Mouse (Mus musculus) heart, adult 2 months (tissue): Measurements from ENCODE around the gene Col24a1.
A peak's percentile ranks its signal among the peaks of the same experiment; 100 is the strongest.

Experiments
- CTCF ChIP-seq: fragments of 200-600 bp; IDR thresholded peaks from 2 replicates; pipeline ENCODE4 v1.8.1; 2022; ENCODE audit warnings: antibody characterized with exemption, mild to moderate bottlenecking, moderate library complexity
- EP300 ChIP-seq: fragments of 200-500 bp; IDR thresholded peaks from 2 replicates; pipeline ENCODE4 v1.6.1; 2011; ENCODE audit warnings: low read depth, low read length, control low read depth; ENCODE audit not compliant: insufficient read depth
- POLR2A ChIP-seq: fragments of 200-500 bp; IDR thresholded peaks from 2 replicates; pipeline ENCODE4 v1.6.1; 2011; ENCODE audit warnings: mild to moderate bottlenecking, low read depth, low read length, control low read depth; ENCODE audit not compliant: insufficient read depth

DNA sequence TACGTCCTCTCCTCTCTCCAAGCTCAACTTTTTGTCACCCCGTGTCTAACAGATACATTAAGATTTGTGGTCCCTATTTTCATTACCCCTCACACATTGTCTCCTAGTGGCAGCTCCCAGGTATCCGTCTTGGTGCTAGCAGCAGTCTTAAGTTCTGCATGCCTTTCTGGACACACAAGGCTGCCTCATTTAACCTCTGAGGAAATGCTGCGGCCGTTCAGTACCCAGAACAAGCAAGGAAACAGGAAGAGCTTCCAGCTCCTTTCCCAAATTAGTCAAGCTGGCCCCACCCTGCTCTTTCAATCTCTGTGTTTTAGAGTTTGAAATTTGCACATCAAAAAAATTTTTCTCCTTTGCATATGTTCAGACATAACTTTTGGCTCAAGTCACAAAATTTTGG lies 186.2 kb downstream of the Col24a1 start:
- TF ChIP-seq EP300, result 0 out of 2 replicates have a peak, but pooled peaks have one; percentile 23
- peak; percentile 39; the same call in 1 of the 2 replicates for TF ChIP-seq POLR2A
- peak; percentile 48 for TF ChIP-seq CTCF
